Mouse (Mus musculus) cerebellum, adult 2 months (tissue): Measurements from ENCODE around the gene Psmb1. TPM values are rescaled to one million over a fixed set of nuclear protein-coding genes. Genes with fewer than 3 reads are reported as not detected.
A peak's percentile ranks its signal among the peaks of the same experiment; 100 is the strongest.

Source experiments
- DNase-seq, 2 experiments: peaks; one replicate each; pipeline ENCODE4 v3.0.0; 2021
- H3K27ac ChIP-seq: fragments of 200-500 bp; 2 replicates; pipeline ENCODE4 v1.5.1; 2012; ENCODE audit warnings: low read length, control low read depth, inconsistent platforms; ENCODE audit not compliant: insufficient read depth
- H3K27me3 ChIP-seq: fragments of 200-500 bp; 2 replicates; pipeline ENCODE4 v1.6.1; 2012; ENCODE audit warnings: inconsistent platforms, mild to moderate bottlenecking, low read length, moderate library complexity; ENCODE audit not compliant: control insufficient read depth, insufficient read depth
- H3K4me1 ChIP-seq: fragments of 200-500 bp; 2 replicates; pipeline ENCODE4 v1.6.1; 2011; ENCODE audit warnings: low read length; ENCODE audit not compliant: control insufficient read depth, insufficient read depth
- H3K4me3 ChIP-seq: fragments of 200-500 bp; replicated peaks from 2 replicates; pipeline ENCODE3; 2011; ENCODE audit warnings: mild to moderate bottlenecking, low read depth, low read length, control low read depth; ENCODE audit not compliant: insufficient read depth
- CTCF ChIP-seq: fragments of 200-500 bp; IDR thresholded peaks from 2 replicates; pipeline ENCODE4 v1.5.1; 2011; ENCODE audit warnings: low read depth, mild to moderate bottlenecking, control low read depth, low read length, moderate library complexity, borderline replicate concordance; ENCODE audit not compliant: insufficient read depth
- POLR2A ChIP-seq: fragments of 200-500 bp; IDR thresholded peaks from 2 replicates; pipeline ENCODE4 v1.6.1; 2011; ENCODE audit warnings: low read length, control low read depth, borderline replicate concordance; ENCODE audit not compliant: insufficient read depth
- WGBS: fragments of 180-500 bp; shearing (Covaris S2); methylation state at CpG from one replicate; pipeline ENCODE4 v1.1.7; 2018; 5-methylcytosine and 5-hydroxymethylcytosine counted together
- polyA plus RNA-seq: library from polyadenylated mRNA; depleted of rRNA; stranded (reverse); fragments of >200 nt; gene quantifications from 2 replicates; pipeline ENCODE4 v1.2.3, GENCODE M21; 2012

Psmb1 gene
- polyA plus RNA-seq, 1 experiment, result 162 TPM

DNA sequence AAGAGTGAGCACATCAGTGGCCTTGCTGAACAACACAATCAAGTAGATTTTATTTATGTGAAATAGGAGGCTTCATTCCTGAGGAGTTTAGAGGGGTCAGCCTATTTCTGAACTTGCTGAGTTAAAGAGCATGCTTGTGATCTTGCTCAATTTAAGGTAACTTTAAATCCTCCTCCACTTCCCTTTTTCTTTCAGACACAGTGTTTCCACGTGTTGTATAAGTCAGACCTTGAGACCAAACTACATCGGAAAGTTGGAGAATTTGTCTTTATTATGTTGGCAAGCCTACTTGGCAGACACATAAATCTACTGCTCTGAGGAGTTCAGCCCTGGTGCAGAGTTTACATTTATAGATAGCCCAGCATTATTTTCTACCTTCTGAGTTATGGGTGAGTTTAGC, 29.3 kb upstream of the Psmb1 start:
- Histone ChIP-seq H3K4me1 (peaks cover 3% of the 10 kb centered on the region), H3K4me3 (no peak overlapping the region), H3K27ac (no peak overlapping the region), H3K27me3 (no peaks in the 10 kb centered on the region)
- TF ChIP-seq POLR2A, result no peak
- TF ChIP-seq CTCF, result no peak
- WGBS, result 81% methylated on average over 2 of the region's 2 CpGs
- DNase-seq, result no peak

DNA sequence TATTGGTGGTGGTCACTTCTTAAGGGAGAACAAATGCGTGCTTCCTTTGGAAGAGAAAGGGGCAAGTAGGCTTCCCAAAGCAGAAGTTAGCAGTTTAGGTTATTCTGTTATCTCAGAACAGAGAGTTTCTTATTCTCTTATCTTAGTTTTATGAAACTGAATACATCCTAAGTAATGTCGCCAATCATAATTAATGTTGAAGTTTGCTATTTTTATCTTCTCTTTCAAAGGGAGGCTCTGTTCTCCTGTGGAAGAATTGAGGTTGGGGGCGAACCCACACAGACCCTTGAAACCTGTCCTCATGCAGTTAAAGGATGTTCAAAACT, 28.2 kb upstream of the Psmb1 start:
- no peak overlapping the region for H3K27ac ChIP-seq
- no peaks in the 10 kb centered on the region for H3K27me3 ChIP-seq
- peaks cover 3% of the 10 kb centered on the region for H3K4me1 ChIP-seq
- no peak for TF ChIP-seq POLR2A
- no peak for TF ChIP-seq CTCF
- no peak for DNase-seq
- H3K4me3 ChIP-seq, result peak overlapping the region; percentile 12
- 58% methylated on average over 3 of the region's 3 CpGs for WGBS

- Histone ChIP-seq H3K4me3 (peak within 1 kb of the TSS; percentile 91), H3K27ac (peak within 1 kb of the TSS; percentile 60), H3K4me1 (peaks cover 3% of the 10 kb centered on the region), H3K27me3 (no peaks in the 10 kb centered on the region)
- WGBS, result 1% methylated on average over 55 of the region's 55 CpGs
- DNase-seq, result peak; percentile 95
- peak; percentile 90 for TF ChIP-seq POLR2A
- TF ChIP-seq CTCF, result no peak
These were observed 27.6 kb upstream of the Psmb1 start, which contains the start of gene Pdcd2 for GRCm38 (mm10) chr17:15526986-15527810. Gene Pdcd2 (minus strand): TSS chr17:15527301.

GRCm38 (mm10) chr17:15526304-15526703, 26.8 kb upstream of the Psmb1 start:
- 9% methylated on average over 10 of the region's 10 CpGs for WGBS
- no peak for TF ChIP-seq CTCF
- TF ChIP-seq POLR2A, result no peak
- DNase-seq, result peak; percentile 9 to 19
- no peak overlapping the region for H3K27ac ChIP-seq
- H3K4me1 ChIP-seq, result peaks cover 3% of the 10 kb centered on the region
- peak overlapping the region; percentile 68 for H3K4me3 ChIP-seq
- no peaks in the 10 kb centered on the region for H3K27me3 ChIP-seq

DNA sequence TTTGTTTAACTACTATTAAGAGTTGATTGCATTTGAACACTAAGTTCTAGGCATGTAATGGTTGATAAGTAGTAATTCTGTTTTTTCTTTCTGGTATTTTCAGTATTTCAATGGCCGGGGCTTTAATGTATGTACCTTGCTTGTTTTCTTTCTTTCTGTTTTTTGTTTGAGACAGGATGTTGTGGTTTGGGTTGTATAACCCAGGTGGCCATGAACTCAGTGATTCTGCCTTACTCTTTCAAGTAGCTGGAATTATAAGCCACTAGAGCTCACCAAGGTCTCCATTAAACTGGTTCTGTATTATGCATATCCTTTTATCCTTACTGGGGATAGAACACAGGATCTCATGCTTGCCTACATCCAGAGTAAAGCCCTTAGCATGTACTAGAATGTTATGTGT, 19.2 kb upstream of the Psmb1 start:
- no peak for DNase-seq
- Histone ChIP-seq H3K4me1 (no peaks in the 10 kb centered on the region), H3K27me3 (no peaks in the 10 kb centered on the region), H3K27ac (no peak overlapping the region), H3K4me3 (no peak overlapping the region)
- 98% methylated on average over 1 of the region's 1 CpGs for WGBS
- no peak for TF ChIP-seq CTCF
- TF ChIP-seq POLR2A, result no peak

DNA sequence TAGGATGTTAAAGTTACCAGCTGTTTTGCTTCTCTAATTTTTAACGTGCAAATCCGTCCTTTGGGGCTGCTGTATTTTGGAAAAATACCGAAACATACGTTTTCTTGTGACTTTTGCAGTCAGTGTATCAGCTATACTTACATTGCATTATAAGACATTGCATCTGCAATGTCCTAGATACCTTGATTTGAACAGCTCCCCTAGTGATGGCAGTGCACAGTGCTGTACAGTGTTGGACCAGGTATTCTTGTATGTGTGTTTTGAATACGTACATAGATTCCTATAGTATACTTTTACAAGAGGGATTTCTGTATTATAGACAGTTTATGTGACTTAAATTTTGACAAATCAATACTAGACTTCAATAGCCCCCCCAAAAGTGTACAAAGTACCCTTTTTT, 18.6 kb upstream of the Psmb1 start:
- 90% methylated on average over 5 of the region's 5 CpGs for WGBS
- H3K27ac ChIP-seq, result no peak overlapping the region
- no peak overlapping the region for H3K4me3 ChIP-seq
- no peaks in the 10 kb centered on the region for H3K4me1 ChIP-seq
- TF ChIP-seq CTCF, result no peak
- no peak for TF ChIP-seq POLR2A
- H3K27me3 ChIP-seq, result no peaks in the 10 kb centered on the region
- DNase-seq, result no peak

DNA sequence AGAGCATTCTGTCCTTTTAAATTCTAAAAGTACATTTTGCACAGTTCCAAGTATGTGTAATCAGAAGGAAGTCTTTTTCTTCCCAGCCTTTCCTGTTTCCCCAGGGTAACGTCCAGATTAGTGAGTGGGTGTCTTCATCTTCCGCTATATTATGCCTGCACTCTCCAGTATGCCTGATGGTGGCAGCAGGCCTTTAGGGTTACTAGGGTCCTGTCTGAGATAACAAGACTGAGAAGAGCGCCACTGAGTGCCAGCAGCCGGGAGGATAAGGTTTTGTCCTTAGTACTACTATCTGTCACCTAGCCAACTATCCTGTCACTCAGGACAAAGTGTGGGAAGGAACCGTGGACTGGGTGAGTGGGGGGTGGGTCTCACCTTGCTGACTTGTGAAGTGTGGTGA, 18.2 kb upstream of the Psmb1 start:
- Histone ChIP-seq H3K4me3 (no peak overlapping the region), H3K27me3 (no peaks in the 10 kb centered on the region), H3K27ac (no peak overlapping the region), H3K4me1 (no peaks in the 10 kb centered on the region)
- TF ChIP-seq CTCF (no peak), POLR2A (no peak)
- WGBS, result 55% methylated on average over 5 of the region's 5 CpGs
- DNase-seq, result no peak

- Histone ChIP-seq H3K27me3 (no peaks in the 10 kb centered on the region), H3K4me3 (no peak overlapping the region), H3K4me1 (no peaks in the 10 kb centered on the region), H3K27ac (no peak overlapping the region)
- 92% methylated on average over 2 of the region's 2 CpGs for WGBS
- TF ChIP-seq CTCF, result no peak
- TF ChIP-seq POLR2A, result no peak
- DNase-seq, result no peak
These were observed 11.1 kb upstream of the Psmb1 start for GRCm38 (mm10) chr17:15510694-15511093.
